Mouse (Mus musculus): ENCODE data around the gene G430095P16Rik.

GRCm38 (mm10) chr8:84742171-84743053 lies 19.6 kb downstream of the G430095P16Rik start:
- TF ChIP-seq CTCF (IDR thresholded peaks at IDR 0.05; ENCODE audit: insufficient read depth, low read depth, low read length) (no peak), POLR2A (IDR thresholded peaks at IDR 0.05; ENCODE audit: insufficient read depth, low read depth, low read length) (no peak)

All from olfactory bulb, adult 2 months (tissue).